Mouse (Mus musculus): ENCODE measurements around the gene Crybg2. TPM values are rescaled to one million over a fixed set of nuclear protein-coding genes. Genes with fewer than 3 reads are reported as not detected.

The Crybg2 gene
- total and polyA plus RNA-seq, 3 experiments: 0.46 to 0.60 TPM; not detected in 1

- Histone ChIP-seq H3K9me3 (replicated peaks) (0 out of 2 replicates have a peak, but pooled peaks cover 2% of the 10 kb centered on the region), H3K4me3 (ENCODE audit: low read depth, low read length) (no peak overlapping the region), H3K36me3 (replicated peaks) (no peaks in the 10 kb centered on the region), H3K27me3 (ENCODE audit: insufficient read depth, low read length) (peaks cover 5% of the 10 kb centered on the region; the same call in 1 of the 2 replicates), H3K4me1 (ENCODE audit: insufficient read depth, low read depth, low read length) (no peaks in the 10 kb centered on the region)
- no peak for ATAC-seq (ENCODE audit: extremely low read depth, insufficient number of reproducible peaks, low FRiP score, poor library complexity, severe bottlenecking)
- TF ChIP-seq GATA1 (IDR thresholded peaks at IDR 0.05; ENCODE audit: borderline replicate concordance, low read length): no peak
- TF ChIP-seq TAL1 (conservative IDR thresholded peaks at IDR 0.05; ENCODE audit: low read depth, low read length): no peak
- TF ChIP-seq CTCF (IDR thresholded peaks at IDR 0.05; ENCODE audit: low read depth, low read length): no peak
- DNase-seq (ENCODE audit: low spot score): no peak
These were observed 34.8 kb upstream of the Crybg2 start for GRCm38 (mm10) chr4:134025802-134026201.

- DNase-seq (ENCODE audit: low spot score) (peak; percentile 37), ATAC-seq (ENCODE audit: extremely low read depth, insufficient number of reproducible peaks, low FRiP score, poor library complexity, severe bottlenecking) (no peak)
- H3K27me3 ChIP-seq (ENCODE audit: insufficient read depth, low read length): peaks cover 29% of the 10 kb centered on the region
- no peaks in the 10 kb centered on the region for H3K9me3 ChIP-seq (replicated peaks)
- H3K4me3 ChIP-seq (ENCODE audit: low read depth, low read length): no peak overlapping the region
- H3K4me1 ChIP-seq (ENCODE audit: insufficient read depth, low read depth, low read length): no peaks in the 10 kb centered on the region
- H3K36me3 ChIP-seq (replicated peaks): no peaks in the 10 kb centered on the region
- TF ChIP-seq CTCF (IDR thresholded peaks at IDR 0.05; ENCODE audit: low read depth, low read length) (peak; percentile 70), POLR2AphosphoS5 (IDR thresholded peaks at IDR 0.05; ENCODE audit: insufficient replicate concordance, low read depth, low read length) (no peak)
These were observed 24.7 kb upstream of the Crybg2 start for GRCm38 (mm10) chr4:134035953-134036352.

DNA sequence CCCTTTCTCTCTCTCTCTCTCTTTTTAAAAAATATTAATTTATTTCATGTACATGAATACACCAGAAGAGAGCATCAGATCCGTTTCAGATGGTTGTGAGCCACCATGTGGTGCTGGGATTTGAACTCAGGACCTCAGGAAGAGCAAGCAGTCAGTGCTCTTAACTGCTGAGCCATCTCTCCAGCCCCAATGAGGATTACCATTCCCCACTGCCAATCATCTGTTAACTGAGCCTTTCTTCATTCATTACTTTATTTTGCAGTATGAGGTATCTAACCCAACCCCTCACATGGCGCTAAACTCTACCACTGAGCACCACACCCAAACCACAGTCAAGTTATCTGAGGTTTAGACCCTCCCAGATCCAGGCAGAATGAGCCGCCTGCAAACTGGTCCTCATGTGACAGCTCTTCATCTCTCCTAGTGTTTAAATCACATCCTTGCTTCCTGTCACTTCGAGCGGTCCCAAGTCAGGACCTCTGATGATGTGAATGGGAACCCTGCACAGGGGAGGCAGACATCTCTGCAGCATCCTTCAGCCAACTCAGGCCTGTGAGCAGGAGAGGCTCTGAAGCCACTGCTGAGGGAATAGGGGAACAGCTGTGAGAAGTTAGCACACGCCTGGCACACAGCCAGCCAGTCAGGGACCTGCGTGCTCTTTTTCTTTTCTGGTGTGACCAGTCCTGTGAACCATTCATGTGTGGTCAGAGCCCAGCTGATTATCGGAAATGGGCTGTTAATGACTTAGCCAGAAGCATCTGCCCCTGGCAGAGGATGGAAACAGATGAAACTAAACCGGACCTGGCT is 19.1 kb upstream of the Crybg2 start:
- Histone ChIP-seq H3K4me3 (ENCODE audit: low read depth, low read length) (no peak overlapping the region), H3K4me1 (ENCODE audit: insufficient read depth, low read depth, low read length) (peaks cover 10% of the 10 kb centered on the region; the same call in 1 of the 2 replicates), H3K36me3 (replicated peaks) (no peaks in the 10 kb centered on the region), H3K9me3 (replicated peaks) (peaks cover 3% of the 10 kb centered on the region; the same call in 1 of the 2 replicates), H3K27me3 (ENCODE audit: insufficient read depth, low read length) (peaks cover 32% of the 10 kb centered on the region)
- DNase-seq (ENCODE audit: low spot score): no peak
- TF ChIP-seq POLR2AphosphoS5 (IDR thresholded peaks at IDR 0.05; ENCODE audit: insufficient replicate concordance, low read depth, low read length): no peak
- TF ChIP-seq GATA2 (IDR thresholded peaks at IDR 0.05; ENCODE audit: borderline replicate concordance, low read depth, low read length): no peak
- TF ChIP-seq TAL1 (conservative IDR thresholded peaks at IDR 0.05; ENCODE audit: low read depth, low read length): no peak
- TF ChIP-seq GATA1 (IDR thresholded peaks at IDR 0.05; ENCODE audit: borderline replicate concordance, low read length): no peak
- no peak for TF ChIP-seq CTCF (IDR thresholded peaks at IDR 0.05; ENCODE audit: low read depth, low read length)
- no peak for ATAC-seq (ENCODE audit: extremely low read depth, insufficient number of reproducible peaks, low FRiP score, poor library complexity, severe bottlenecking)

DNA sequence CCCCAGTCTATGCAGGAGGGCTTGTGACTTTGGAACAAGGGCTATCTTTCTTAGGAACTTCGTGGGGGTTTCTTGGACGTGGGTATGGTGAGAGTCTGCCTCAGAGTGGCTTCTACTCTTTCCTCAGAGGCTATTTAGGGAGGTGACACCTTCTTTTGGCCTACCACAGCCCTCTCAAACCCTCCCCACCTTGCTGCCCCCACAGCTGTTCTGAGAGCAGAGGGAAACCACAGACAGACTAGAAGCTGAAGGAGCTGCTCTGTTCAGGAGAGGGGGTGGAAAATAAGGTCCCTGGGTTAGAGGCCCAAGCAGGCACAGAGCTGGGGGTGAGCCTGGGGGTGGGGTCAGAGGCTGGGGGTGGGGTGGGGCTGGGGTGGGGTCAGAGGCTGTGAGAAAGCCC is 17.6 kb upstream of the Crybg2 start:
- Histone ChIP-seq H3K4me1 (ENCODE audit: insufficient read depth, low read depth, low read length) (peaks cover 10% of the 10 kb centered on the region; the same call in 1 of the 2 replicates), H3K36me3 (replicated peaks) (no peaks in the 10 kb centered on the region), H3K9me3 (replicated peaks) (peaks cover 3% of the 10 kb centered on the region; the same call in 1 of the 2 replicates), H3K27me3 (ENCODE audit: insufficient read depth, low read length) (peaks cover 29% of the 10 kb centered on the region), H3K4me3 (ENCODE audit: low read depth, low read length) (no peak overlapping the region)
- ATAC-seq (ENCODE audit: extremely low read depth, insufficient number of reproducible peaks, low FRiP score, poor library complexity, severe bottlenecking) (no peak), DNase-seq (ENCODE audit: low spot score) (no peak)
- no peak for TF ChIP-seq CTCF (IDR thresholded peaks at IDR 0.05; ENCODE audit: low read depth, low read length)

- peaks cover 5% of the 10 kb centered on the region; the same call in 1 of the 2 replicates for H3K4me1 ChIP-seq (ENCODE audit: insufficient read depth, low read depth, low read length)
- no peak for ATAC-seq (ENCODE audit: extremely low read depth, insufficient number of reproducible peaks, low FRiP score, poor library complexity, severe bottlenecking)
- no peak for DNase-seq (ENCODE audit: low spot score)
- H3K27me3 ChIP-seq (ENCODE audit: insufficient read depth, low read length): peaks cover 33% of the 10 kb centered on the region
- H3K4me3 ChIP-seq (ENCODE audit: low read depth, low read length): no peak overlapping the region
- peaks cover 6% of the 10 kb centered on the region; the same call in 1 of the 2 replicates for H3K9me3 ChIP-seq (replicated peaks)
- TF ChIP-seq GATA2 (IDR thresholded peaks at IDR 0.05; ENCODE audit: borderline replicate concordance, low read depth, low read length) (no peak), POLR2AphosphoS5 (IDR thresholded peaks at IDR 0.05; ENCODE audit: insufficient replicate concordance, low read depth, low read length) (no peak), GATA1 (IDR thresholded peaks at IDR 0.05; ENCODE audit: borderline replicate concordance, low read length) (no peak), CTCF (IDR thresholded peaks at IDR 0.05; ENCODE audit: low read depth, low read length) (no peak), TAL1 (conservative IDR thresholded peaks at IDR 0.05; ENCODE audit: low read depth, low read length) (no peak)
- H3K36me3 ChIP-seq (replicated peaks): no peaks in the 10 kb centered on the region
These were observed 13.0 kb upstream of the Crybg2 start for GRCm38 (mm10) chr4:134047648-134048047.

DNA sequence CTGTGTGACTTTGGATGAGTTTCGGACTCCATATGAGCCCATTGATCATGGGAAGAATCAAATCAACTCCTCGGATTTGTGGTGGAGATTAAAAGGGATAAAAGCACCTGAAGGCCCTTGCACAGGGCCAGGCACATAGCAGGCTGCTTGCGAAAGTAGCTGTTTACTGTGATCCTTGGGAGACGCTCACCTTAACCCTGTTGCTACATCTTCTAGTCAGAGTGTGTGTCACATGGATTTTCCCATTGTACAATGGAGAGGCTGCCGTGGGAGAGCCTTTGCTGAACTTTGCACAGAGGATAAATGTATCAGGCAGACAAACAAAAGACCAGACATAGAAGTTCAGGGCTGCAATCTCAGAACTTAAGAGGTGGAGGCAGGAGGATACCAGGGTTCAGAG is 8.7 kb upstream of the Crybg2 start:
- no peak for TF ChIP-seq POLR2AphosphoS5 (IDR thresholded peaks at IDR 0.05; ENCODE audit: insufficient replicate concordance, low read depth, low read length)
- no peak for TF ChIP-seq CTCF (IDR thresholded peaks at IDR 0.05; ENCODE audit: low read depth, low read length)
- TF ChIP-seq TAL1 (conservative IDR thresholded peaks at IDR 0.05; ENCODE audit: low read depth, low read length): no peak
- no peak for TF ChIP-seq GATA2 (IDR thresholded peaks at IDR 0.05; ENCODE audit: borderline replicate concordance, low read depth, low read length)
- TF ChIP-seq GATA1 (IDR thresholded peaks at IDR 0.05; ENCODE audit: borderline replicate concordance, low read length): no peak
- no peaks in the 10 kb centered on the region for H3K36me3 ChIP-seq (replicated peaks)
- DNase-seq (ENCODE audit: low spot score) (no peak), ATAC-seq (ENCODE audit: extremely low read depth, insufficient number of reproducible peaks, low FRiP score, poor library complexity, severe bottlenecking) (no peak)
- peaks cover 45% of the 10 kb centered on the region for H3K27me3 ChIP-seq (ENCODE audit: insufficient read depth, low read length)
- 0 out of 2 replicates have a peak, but pooled peaks cover 4% of the 10 kb centered on the region for H3K9me3 ChIP-seq (replicated peaks)
- no peak overlapping the region for H3K4me3 ChIP-seq (ENCODE audit: low read depth, low read length)
- H3K4me1 ChIP-seq (ENCODE audit: insufficient read depth, low read depth, low read length): peaks cover 4% of the 10 kb centered on the region; the same call in 1 of the 2 replicates
